Mouse (Mus musculus): ENCODE measurements around the gene Gm2174.

Gene Gm2174

DNA sequence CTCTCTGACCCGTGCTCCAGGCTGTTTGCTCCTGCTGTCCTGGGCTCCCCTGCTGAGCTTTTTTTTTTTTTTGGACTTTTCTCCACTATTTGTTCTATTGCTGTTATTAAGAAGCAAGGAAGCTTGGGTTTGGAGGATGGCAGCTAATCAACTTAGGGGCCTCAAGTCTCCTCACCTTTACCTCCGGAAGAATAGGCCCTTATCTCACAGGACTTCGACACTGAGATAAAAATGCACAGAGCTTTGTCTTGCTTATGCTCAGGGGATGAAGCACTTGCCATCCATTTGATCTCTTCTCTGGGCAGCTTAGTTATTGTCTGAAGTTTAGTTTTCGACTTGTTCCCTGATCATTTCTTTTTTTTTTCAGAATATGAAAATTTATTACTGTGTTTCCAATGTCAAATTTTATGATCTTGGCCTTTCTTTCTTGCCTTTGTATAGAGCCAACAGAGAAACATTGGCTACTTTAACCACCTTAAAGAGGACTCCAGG lies at the start of gene Gm2174:
TSS of gene Gm2174 (plus strand) at position 442 of the 492 bp plus-strand sequence.
- no peak for DNase-seq (ENCODE audit: low read depth in 2 of 2, low spot score in 2 of 2)

GRCm38 (mm10) chrX:56404646-56405045 lies 43.1 kb upstream of the Gm2174 start:
- DNase-seq (ENCODE audit: low read depth in 2 of 2, low spot score in 2 of 2), result no peak

GRCm38 (mm10) chrX:56405482-56405881 lies 42.3 kb upstream of the Gm2174 start:
- no peak for DNase-seq (ENCODE audit: low read depth in 2 of 2, low spot score in 2 of 2)

DNA sequence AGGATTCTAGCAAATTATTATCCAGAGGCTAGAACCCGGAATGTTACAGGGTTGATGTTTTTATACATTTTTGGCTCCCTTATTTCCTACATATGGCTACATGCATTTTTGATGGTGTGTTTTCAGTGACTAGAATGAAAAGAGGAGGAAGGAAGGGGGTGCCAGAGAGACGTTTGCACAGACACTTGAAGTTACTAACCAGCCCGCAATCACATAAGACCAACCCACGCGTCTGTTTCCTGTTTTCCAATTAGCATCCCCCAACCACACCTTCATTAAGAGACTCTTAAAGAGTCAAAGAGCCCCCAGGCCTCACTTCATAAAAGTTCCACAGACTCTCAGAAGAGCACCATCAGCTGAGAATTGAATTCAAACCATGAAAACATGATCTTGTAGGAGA lies 41.6 kb upstream of the Gm2174 start:
- no peak for DNase-seq (ENCODE audit: low read depth in 2 of 2, low spot score in 2 of 2)

DNA sequence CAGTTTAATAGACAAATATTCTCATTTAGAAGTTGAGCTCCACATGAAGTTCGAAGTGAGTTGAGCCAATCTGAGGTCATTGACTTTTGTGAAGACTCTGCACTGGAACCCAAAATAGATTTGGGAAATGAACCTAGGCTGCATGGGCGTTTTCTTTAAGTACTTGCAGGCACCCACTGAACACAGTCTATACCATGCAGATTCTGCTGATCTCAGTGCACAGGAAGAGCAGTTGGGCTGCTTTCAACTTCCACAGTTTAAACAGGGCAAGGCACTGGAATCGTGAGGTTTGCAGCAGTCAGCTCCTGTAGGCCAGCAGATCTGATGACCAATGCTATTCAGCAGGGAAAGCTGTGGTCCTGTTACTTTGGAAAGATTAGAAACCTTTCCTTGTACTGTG lies 31.5 kb upstream of the Gm2174 start:
- DNase-seq (ENCODE audit: low read depth in 2 of 2, low spot score in 2 of 2), result no peak

DNA sequence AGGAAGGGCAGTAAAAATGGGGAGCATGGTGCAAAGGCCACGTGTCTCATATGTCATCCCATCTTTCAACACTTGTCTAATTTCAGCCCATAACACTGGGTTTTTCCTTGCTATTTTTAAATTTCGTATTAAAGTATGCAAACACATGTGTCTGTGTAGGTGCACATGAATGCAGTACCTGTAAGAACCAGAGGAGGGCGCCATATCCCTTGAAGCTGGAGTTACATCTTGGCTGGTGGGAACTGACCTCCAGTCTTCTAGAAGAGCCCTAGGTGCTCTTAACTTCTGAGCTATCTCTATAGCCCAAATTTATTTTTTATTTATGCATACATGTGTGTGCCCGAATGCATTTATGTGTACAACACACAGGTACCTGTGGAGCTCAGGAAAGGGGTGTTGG lies 30.2 kb upstream of the Gm2174 start:
- DNase-seq (ENCODE audit: low read depth in 2 of 2, low spot score in 2 of 2), result peak in 1 of 2 experiments; percentile 12

DNA sequence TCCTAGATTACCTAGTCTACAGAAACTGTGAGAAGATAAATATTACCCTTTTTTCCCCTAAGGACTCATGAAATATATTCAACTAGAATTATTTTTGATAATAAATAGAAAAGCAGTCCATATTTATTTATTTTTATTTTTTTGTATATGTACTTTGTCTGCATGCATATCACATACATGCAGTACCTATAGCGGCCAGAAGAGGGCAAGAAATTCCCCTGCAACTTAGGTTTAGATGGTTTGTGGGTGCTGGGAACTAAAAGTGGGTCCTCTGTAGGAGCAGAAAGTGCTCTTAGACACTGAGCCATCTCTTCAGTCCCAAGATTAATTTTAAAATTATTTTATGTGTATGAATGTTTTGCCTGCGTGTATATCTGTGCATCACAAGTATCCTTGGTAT lies 17.2 kb upstream of the Gm2174 start:
- DNase-seq (ENCODE audit: low read depth in 2 of 2, low spot score in 2 of 2), result peak in 1 of 2 experiments; percentile 8

GRCm38 (mm10) chrX:56435758-56436283 lies 11.9 kb upstream of the Gm2174 start:
- no peak for DNase-seq (ENCODE audit: low read depth in 2 of 2, low spot score in 2 of 2)

DNA sequence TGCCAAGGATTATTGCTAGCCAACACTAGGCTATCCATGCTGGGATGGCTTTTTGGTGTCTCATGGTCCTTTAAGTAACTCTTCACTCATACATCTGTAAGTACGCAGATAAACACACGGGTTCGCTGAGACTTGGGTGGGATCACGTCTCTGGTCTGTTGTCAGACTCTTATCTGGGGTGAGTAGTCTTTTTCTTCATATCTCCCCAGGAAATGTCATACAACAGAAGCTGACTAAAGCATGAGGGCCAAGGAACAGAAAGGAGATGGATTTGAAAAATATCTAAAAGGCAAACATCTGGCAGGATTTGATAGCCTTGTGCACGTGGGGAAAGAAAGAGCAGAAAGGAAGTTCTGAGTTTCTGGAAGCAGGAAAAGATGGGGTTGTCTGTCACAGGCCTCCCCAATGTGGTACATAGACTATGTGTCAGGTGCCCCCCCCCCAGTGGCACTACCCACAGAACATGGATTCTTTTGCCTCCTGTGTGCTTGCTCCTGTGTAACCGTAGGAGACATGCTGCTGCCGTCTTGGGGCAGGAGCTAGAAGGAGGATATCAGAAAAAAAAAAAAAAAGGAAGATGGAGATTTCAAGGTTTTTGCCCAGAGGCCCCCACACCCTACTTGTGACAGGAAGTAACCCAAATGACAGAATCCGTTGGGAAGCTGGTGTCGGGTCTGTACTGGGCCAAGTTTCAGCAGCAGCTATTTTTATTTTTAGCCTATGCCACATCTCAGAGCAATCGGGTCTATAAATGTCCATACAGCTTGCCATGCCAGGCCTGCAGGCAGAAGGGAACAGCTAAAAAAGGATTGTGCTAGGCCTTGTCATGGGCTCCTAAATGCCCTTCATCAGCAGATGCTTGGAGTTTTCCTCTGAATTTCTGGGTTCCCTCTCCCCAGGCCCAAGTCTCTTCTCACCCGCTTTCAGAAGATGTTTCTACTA lies 1.0 kb upstream of the Gm2174 start:
- no peak for DNase-seq (ENCODE audit: low read depth in 2 of 2, low spot score in 2 of 2)

GRCm38 (mm10) chrX:56454671-56455371 lies 7.1 kb downstream of the Gm2174 start, which contains the start of gene Ints6l:
TSS of gene Ints6l (plus strand) at chrX:56454857.
- peak; percentile 59 to 64 for DNase-seq (ENCODE audit: low read depth in 2 of 2, low spot score in 2 of 2)

DNA sequence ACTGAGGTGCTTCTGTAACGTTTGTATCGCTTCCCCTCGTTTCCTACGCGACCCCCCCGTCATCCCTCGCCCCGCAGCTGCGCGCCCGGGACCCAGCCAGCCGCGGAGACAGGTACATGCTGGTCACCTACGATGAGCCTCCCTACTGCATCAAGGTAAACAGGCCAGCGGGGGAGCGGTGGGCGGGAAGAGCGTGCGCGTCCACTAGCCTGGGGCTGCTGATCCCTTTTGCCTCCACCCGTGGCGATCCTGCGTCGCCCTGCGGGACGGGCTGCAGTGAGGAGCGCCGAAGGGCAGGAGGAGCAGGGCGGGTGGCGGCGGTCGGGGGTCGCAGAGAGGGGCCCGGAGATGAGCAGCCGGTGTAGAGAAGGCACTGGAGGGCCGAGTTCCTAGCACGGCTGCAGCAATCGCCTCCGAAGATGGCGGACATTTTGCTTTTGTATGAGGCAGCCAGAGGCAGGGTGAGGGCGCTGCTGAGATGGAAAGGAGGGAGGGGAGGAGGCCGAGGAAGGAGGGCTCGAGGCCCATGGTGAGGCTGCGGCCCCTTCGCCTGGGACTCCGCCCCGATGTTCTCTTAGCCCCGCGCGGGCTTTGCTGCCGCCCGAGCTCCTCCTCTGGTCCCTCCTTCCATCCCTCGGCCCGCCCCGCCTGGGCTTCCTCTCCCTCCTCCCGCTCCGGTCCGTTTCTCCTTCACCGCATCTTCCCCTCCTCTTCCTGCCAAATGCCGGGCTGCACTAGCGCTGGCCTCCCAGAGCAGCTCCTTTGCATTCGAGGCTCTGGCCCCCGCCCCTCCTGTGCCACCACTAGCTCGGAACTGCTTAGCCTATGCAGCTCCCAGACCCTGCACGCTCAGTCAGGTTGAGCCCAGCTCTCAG lies 7.8 kb downstream of the Gm2174 start:
- DNase-seq (ENCODE audit: low read depth in 2 of 2, low spot score in 2 of 2), result peak; percentile 71 to 75

DNA sequence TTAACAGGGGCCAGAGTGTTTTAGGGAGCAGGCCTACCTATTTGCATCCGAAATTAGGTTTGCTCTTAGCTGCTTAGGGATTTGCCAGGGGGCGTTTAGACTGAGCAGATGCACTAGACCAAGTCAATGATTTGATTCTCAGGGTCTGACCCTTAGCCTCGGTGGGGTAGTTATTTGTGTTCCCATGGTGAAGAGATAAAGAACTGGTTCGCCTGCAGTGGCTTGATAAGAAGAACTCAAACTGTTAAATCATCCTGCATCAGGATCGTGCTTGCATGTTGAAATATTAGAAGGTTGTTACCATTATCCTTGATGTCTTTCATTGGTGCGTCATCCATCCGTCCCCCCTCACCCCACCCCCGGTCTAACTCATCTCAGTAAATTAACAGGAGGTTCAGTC lies 8.6 kb downstream of the Gm2174 start:
- no peak for DNase-seq (ENCODE audit: low read depth in 2 of 2, low spot score in 2 of 2)

DNA sequence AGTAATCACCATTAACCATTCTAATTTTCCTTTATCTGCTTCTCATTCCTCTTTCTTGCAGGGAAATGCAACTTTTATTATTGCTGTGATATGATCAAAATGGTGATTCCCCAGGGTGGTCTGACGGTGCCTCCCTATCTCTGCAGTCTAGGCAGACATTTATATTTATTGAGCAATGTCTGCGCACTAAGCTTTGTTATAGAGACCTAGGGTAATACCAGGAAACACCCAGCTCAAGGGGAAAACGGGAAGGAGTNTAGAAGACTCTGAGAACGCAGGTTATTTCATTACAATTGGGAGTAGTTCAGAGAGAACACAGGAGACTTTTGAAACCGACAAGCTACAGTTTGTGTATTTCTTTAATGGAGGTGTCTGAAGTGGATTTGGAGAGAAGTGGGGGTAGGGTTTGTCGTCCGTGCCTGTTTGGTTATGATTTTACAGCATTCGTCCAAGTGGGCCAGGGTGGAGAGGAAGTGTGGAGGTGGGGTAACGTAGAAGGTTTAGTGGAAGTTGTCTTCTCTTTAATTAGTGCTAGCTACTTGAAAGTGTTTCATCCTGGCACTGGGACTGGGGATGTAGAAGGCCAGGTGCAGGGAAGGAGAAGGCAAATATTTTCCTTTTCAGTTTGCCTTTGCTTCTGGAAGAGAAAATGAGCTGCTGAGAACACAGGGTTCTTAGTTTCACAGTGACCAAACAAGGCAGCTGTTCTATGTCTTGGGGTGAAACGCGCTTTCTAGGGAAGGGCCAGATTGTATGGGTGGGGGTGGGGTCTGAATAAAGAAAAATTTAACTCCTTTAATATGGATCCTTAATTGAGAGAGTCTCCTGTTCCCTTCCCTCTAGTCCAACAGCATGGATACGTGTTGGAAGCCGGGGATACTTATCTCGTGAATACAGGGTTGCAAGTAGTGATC lies 14.5 kb downstream of the Gm2174 start:
- DNase-seq (ENCODE audit: low read depth in 2 of 2, low spot score in 2 of 2), result no peak

DNA sequence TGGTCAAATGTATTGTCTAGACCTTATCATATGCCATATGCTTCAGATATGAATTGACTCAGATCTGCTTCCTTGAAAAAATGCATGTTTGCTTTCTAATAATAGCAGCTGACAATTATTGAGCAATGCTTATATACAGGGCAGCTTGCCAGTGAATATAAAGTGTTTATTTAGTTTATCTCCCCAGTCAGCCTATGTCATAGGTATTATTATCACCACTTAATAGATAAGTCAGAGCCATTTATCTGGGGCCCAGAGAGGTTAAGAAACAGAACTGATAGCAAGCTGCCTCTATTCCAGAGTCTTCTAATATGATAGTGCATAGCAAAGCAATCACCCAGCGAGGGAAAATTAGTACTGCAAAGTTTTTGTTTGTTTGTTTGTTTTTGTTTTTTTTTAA lies 17.1 kb downstream of the Gm2174 start:
- DNase-seq (ENCODE audit: low read depth in 2 of 2, low spot score in 2 of 2), result no peak

DNA sequence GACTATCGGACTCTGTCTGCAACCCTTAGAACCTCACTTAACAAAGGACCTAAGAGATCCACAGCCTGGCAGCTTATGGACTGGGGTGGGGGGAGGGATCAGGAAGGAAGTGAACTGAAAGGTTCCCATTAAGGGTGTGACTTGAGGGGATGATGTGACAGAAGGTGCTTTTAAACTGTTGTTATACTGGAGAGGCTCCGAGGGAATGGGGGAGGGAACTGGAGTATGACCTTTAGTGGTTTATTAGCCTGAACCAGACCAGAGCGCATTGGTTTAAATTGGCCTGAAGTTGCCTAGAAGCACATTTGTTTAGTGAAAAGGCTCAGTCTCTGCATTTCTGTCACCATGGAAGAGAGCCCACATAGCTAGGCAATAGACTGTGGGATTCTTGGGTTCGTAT lies 19.9 kb downstream of the Gm2174 start:
- DNase-seq (ENCODE audit: low read depth in 2 of 2, low spot score in 2 of 2), result no peak

DNA sequence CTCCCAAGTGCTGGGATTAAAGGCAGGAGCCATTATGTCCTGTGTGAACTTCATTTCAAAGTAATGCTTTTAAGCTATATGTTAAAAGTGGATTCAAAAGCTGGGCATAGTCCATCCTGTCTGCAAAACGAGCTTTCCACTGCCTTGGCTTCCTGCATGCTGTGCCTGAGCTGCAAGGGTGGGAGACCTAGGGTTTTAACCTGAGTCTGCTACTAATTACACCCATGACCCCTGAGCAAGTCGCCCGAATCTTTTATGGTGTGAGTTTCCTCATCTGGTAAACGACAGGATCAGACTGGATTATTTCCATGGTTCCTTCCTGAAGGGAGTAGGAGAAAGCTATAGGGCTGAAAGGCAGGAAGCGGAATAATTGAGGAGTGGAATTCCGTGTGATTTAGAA lies 20.7 kb downstream of the Gm2174 start:
- no peak for DNase-seq (ENCODE audit: low read depth in 2 of 2, low spot score in 2 of 2)

- no peak for DNase-seq (ENCODE audit: low read depth in 2 of 2, low spot score in 2 of 2)
These were observed 26.3 kb downstream of the Gm2174 start for GRCm38 (mm10) chrX:56474035-56474434.

GRCm38 (mm10) chrX:56477553-56477952 lies 29.8 kb downstream of the Gm2174 start:
- no peak for DNase-seq (ENCODE audit: low read depth in 2 of 2, low spot score in 2 of 2)

DNA sequence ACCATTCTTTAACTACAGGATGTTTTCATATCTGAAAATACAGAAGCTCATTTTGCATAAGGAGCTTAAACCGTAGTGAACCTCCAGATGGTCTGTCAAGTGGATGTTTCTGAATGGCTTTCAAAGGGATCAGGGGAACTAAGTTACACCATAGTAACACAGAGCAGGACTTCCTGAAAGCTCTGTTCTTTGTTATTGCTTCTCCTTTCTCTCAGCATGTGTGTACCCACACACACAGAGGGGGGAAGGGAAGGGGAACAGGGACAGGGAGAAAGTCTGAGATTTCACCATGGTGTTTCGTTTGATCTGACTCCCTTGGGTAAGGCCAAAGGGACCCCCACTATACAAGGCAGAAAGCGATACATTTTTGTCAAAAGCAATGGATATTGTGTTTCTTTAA lies 34.1 kb downstream of the Gm2174 start:
- DNase-seq (ENCODE audit: low read depth in 2 of 2, low spot score in 2 of 2), result no peak

DNA sequence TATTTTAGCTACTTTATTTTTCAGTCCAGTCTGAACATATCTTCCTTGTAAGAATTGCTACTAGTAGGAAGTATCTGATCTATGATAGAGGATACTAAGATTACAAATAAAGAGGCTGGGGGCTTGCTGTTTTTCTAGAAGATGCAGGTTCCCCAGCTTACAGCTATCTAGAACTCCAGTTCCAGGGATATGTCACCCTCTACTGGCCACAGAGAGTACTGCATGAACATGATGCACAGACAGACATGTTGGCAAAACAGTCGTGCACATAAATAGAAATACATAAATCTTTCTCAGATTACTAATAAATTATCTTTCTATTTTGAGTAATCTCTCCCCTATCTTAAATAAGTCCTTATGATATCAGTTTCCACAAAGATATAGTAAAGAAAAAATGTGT lies 42.0 kb downstream of the Gm2174 start:
- DNase-seq (ENCODE audit: low read depth in 2 of 2, low spot score in 2 of 2), result peak; percentile 43 to 69

Measured in CD8-positive naive resting alpha-beta T cell, adult 2 months (primary cell).